Mouse (Mus musculus) spleen, adult 2 months (tissue): ENCODE results near the gene Cdkl4.

Source experiments
- CTCF ChIP-seq: fragments of 200-500 bp; IDR thresholded peaks from 2 replicates; pipeline ENCODE4 v1.5.1; 2011; ENCODE audit warnings: mild to moderate bottlenecking, inconsistent platforms; ENCODE audit not compliant: insufficient read depth, insufficient read length, insufficient replicate concordance; ENCODE audit errors: extremely low read depth
- POLR2A ChIP-seq: fragments of 200-500 bp; IDR thresholded peaks from 2 replicates; pipeline ENCODE4 v1.6.1; 2011; ENCODE audit warnings: low read depth, low read length, inconsistent platforms

DNA sequence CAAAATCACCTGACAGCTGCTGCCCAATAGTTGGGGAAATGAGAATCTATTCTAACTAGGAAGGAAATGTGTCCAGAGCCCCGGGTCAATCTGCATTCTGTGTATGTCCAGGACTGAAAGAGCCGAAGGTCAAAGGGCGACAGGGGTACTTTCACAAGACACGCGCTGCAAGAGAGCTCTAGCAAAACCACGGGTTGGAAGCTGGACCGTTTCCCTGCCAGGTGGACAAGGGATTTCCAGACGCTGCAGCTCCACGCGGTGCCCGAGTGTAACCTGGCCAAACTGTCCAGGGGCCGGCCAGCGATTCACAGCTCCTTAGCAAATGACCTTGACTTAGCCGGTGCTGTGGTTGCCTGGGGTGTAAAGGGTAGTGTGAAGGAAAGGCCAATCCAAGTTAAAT lies 19.0 kb downstream of the Cdkl4 start:
- no peak for TF ChIP-seq CTCF
- no peak for TF ChIP-seq POLR2A
